Mouse (Mus musculus) intestine, embryonic 16.5 days (tissue): ENCODE data around the gene Tubb3. TPM values are rescaled to one million over a fixed set of nuclear protein-coding genes. Genes with fewer than 3 reads are reported as not detected.

Experiments
- ATAC-seq: fragments of 200-750 bp; cut with Nextera tagmentation; 2 replicates; pipeline ENCODE4 v1.8.0; 2017; ENCODE audit warnings: moderate TSS enrichment, moderate library complexity
- H3K27ac ChIP-seq: fragments of 300-500 bp; sonication (generic); 2 replicates; pipeline ENCODE4 v1.5.1; 2014; ENCODE audit warnings: mild to moderate bottlenecking, low read length
- H3K27me3 ChIP-seq: fragments of 300-500 bp; sonication (generic); replicated peaks from 2 replicates; pipeline ENCODE4 v1.6.1; 2014; ENCODE audit warnings: low read length, control low read depth, mixed read lengths; ENCODE audit not compliant: control insufficient read depth, insufficient read depth
- H3K36me3 ChIP-seq: fragments of 300-500 bp; sonication (generic); 2 replicates; pipeline ENCODE4 v1.6.1; 2014; ENCODE audit warnings: low read length, control low read depth; ENCODE audit not compliant: control insufficient read depth, insufficient read depth
- H3K4me1 ChIP-seq: fragments of 300-500 bp; sonication (generic); 2 replicates; pipeline ENCODE4 v1.6.1; 2014; ENCODE audit warnings: low read length, control low read depth, mixed read lengths; ENCODE audit not compliant: control insufficient read depth, insufficient read depth
- H3K4me2 ChIP-seq: fragments of 300-500 bp; sonication (generic); 2 replicates; pipeline ENCODE4 v1.6.1; 2014; ENCODE audit warnings: low read depth, low read length, control low read depth
- H3K4me3 ChIP-seq: fragments of 300-500 bp; sonication (generic); 2 replicates; pipeline ENCODE4 v1.5.1; 2014; ENCODE audit warnings: mild to moderate bottlenecking, low read length
- H3K9ac ChIP-seq: fragments of 300-500 bp; sonication (generic); 2 replicates; pipeline ENCODE4 v1.6.1; 2014; ENCODE audit warnings: low read depth, low read length
- H3K9me3 ChIP-seq: fragments of 300-500 bp; sonication (generic); 2 replicates; pipeline ENCODE4 v1.6.1; 2016; ENCODE audit warnings: low read length, control low read depth; ENCODE audit not compliant: control insufficient read depth
- WGBS: fragments of 180-500 bp; shearing (Covaris S2); extraction: QIAGEN DNeasy Blood & Tissue Kit; methylation state at CpG from one replicate; pipeline ENCODE4 v1.1.7; 2014; 5-methylcytosine and 5-hydroxymethylcytosine counted together
- polyA plus RNA-seq: library from polyadenylated mRNA; unstranded; fragments of >200 nt; fragmentation: Nextera tagmentation; extraction: Ambion mirVana; gene quantifications from 2 replicates; pipeline ENCODE4 v1.2.1, GENCODE M21; 2015

Gene Tubb3
- polyA plus RNA-seq, 1 experiment from 2014 or later, result 52.6 TPM

DNA sequence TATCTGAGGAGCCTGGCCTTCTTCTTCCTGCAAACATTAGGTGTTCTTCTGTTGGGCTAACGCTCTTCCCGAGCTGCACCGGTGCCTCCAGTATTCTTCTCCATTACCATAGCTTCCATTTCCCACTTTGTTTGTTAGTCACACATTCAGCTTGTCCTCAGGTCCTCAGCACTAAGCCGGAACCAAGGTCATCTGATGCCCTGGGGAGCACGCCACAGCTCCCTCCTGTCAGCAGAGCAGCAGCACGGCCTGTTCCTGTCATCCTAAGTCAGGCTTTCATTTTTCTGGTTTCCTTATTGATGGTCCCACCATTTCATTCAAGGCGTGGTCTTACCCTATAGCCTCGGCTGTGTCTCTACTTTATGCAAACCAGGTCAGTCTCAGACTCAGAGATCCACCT, 23.4 kb upstream of the Tubb3 start:
- no peak for ATAC-seq
- no peak overlapping the region for H3K9ac ChIP-seq
- H3K36me3 ChIP-seq, result peaks cover 41% of the 10 kb centered on the region
- no peaks in the 10 kb centered on the region for H3K4me1 ChIP-seq
- 90% methylated on average over 8 of the region's 8 CpGs for WGBS
- H3K4me2 ChIP-seq, result no peak overlapping the region
- H3K27ac ChIP-seq, result no peak overlapping the region
- H3K4me3 ChIP-seq, result no peak overlapping the region
- H3K27me3 ChIP-seq, result no peaks in the 10 kb centered on the region
- no peaks in the 10 kb centered on the region for H3K9me3 ChIP-seq

DNA sequence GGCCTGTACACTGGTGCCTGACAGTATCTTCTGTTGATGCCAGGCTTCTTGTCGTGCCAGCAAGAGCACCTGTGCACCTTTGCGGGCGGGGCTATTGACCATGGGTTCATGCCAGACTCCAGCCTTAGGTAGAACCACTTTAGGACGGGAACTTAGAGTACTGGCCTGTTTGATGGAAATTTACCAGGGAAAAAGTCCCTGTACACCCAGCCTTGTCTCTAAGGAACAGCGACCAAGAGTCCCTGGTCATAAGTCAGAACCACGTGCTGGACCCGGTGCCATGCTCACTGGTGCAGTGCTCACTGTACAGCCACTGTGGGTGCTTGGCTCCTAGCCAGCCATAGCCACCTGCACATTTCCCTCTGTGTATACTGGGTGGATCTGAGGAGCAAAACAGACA, 22.2 kb upstream of the Tubb3 start:
- WGBS, result 94% methylated on average over 7 of the region's 7 CpGs
- H3K9ac ChIP-seq, result no peak overlapping the region
- H3K4me3 ChIP-seq, result no peak overlapping the region
- no peak for ATAC-seq
- H3K36me3 ChIP-seq, result peaks cover 38% of the 10 kb centered on the region
- H3K27ac ChIP-seq, result no peak overlapping the region
- no peak overlapping the region for H3K4me2 ChIP-seq
- no peaks in the 10 kb centered on the region for H3K27me3 ChIP-seq
- no peaks in the 10 kb centered on the region for H3K9me3 ChIP-seq
- H3K4me1 ChIP-seq, result no peaks in the 10 kb centered on the region

- Histone ChIP-seq H3K9me3 (no peaks in the 10 kb centered on the region), H3K36me3 (peaks cover 23% of the 10 kb centered on the region), H3K27me3 (no peaks in the 10 kb centered on the region), H3K4me1 (no peaks in the 10 kb centered on the region), H3K4me3 (no peak overlapping the region), H3K9ac (no peak overlapping the region), H3K27ac (no peak overlapping the region), H3K4me2 (no peak overlapping the region)
- 93% methylated on average over 13 of the region's 13 CpGs for WGBS
- no peak for ATAC-seq
Observed at GRCm38 (mm10) chr8:123398308-123398707, 12.9 kb upstream of the Tubb3 start.

- WGBS, result 87% methylated on average over 9 of the region's 9 CpGs
- H3K36me3 ChIP-seq, result peaks cover 11% of the 10 kb centered on the region
Observed at GRCm38 (mm10) chr8:123401936-123402335, 9.3 kb upstream of the Tubb3 start.

GRCm38 (mm10) chr8:123402730-123403326, 8.4 kb upstream of the Tubb3 start:
- H3K9me3 ChIP-seq, result no peaks in the 10 kb centered on the region
- no peak for ATAC-seq
- H3K27ac ChIP-seq, result no peak overlapping the region
- 76% methylated on average over 9 of the region's 9 CpGs for WGBS
- no peak overlapping the region for H3K9ac ChIP-seq
- no peak overlapping the region for H3K4me2 ChIP-seq
- H3K27me3 ChIP-seq, result peaks cover 7% of the 10 kb centered on the region
- H3K4me3 ChIP-seq, result no peak overlapping the region
- H3K4me1 ChIP-seq, result no peaks in the 10 kb centered on the region
- peaks cover 9% of the 10 kb centered on the region for H3K36me3 ChIP-seq

More at GRCm38 (mm10) chr8:123401936-123402335, 9.3 kb upstream of the Tubb3 start:
- Histone ChIP-seq H3K4me3 (no peak overlapping the region), H3K4me1 (no peaks in the 10 kb centered on the region), H3K27me3 (peaks cover under 1% of the 10 kb centered on the region; the same call in 1 of the 2 replicates), H3K9ac (no peak overlapping the region), H3K9me3 (no peaks in the 10 kb centered on the region), H3K27ac (no peak overlapping the region), H3K4me2 (no peak overlapping the region)
- ATAC-seq, result no peak

DNA sequence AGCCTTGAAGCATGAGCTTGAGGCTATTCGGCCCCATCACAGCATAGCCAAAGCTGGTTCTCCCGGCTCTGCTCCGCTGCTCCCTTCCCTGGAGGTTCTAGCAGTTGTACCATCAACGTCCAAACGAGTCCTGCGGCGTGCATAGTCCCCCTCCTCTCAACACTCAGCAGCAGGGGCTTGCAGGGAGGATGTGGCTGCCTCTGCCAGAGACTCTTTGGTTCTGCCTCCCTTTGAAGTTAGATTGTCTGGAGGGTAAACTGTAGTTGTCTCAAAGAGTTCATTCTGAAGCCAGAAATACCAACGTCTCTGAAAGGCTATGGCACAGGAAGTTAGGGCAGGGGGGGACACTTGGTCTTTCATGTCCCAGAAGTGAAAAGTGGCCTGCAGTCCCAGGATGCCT, 6.7 kb upstream of the Tubb3 start:
- H3K4me2 ChIP-seq, result no peak overlapping the region
- H3K9ac ChIP-seq, result no peak overlapping the region
- peaks cover under 1% of the 10 kb centered on the region for H3K36me3 ChIP-seq
- WGBS, result 49% methylated on average over 8 of the region's 8 CpGs
- H3K4me1 ChIP-seq, result no peaks in the 10 kb centered on the region
- ATAC-seq, result no peak
- H3K27me3 ChIP-seq, result peaks cover 21% of the 10 kb centered on the region
- no peak overlapping the region for H3K4me3 ChIP-seq
- no peaks in the 10 kb centered on the region for H3K9me3 ChIP-seq
- H3K27ac ChIP-seq, result no peak overlapping the region

DNA sequence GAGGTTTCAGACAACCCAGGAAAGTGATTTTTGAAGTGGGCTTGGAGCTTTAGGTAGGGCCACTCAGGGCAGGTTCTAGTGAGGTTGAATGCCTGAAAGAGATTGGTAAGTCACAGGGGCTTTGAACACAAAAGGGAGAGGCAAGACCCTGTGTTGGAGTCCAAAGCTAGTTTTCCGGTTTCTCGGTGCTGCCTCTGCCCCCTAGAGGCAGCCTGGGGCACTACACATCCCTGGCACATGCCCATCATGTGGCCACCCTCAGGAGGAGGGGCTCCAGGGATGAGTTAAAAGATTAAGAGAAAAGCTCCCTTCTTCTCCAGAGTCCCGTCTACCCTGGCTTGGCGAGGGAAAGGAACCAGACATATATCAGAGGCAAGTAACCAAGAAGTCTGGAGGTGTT, 4.4 kb upstream of the Tubb3 start, which contains the start of gene Mc1r:
Gene Mc1r, plus strand, starts transcription at position 322 of the 400 bp plus-strand sequence.
- Histone ChIP-seq H3K4me2 (no peak within 1 kb of the TSS), H3K36me3 (no peaks in the 10 kb centered on the region), H3K9ac (no peak within 1 kb of the TSS), H3K9me3 (no peaks in the 10 kb centered on the region), H3K27ac (no peak within 1 kb of the TSS), H3K4me1 (peaks cover 9% of the 10 kb centered on the region), H3K4me3 (no peak within 1 kb of the TSS), H3K27me3 (peaks cover 44% of the 10 kb centered on the region)
- ATAC-seq, result no peak
- WGBS, result 12% methylated on average over 4 of the region's 4 CpGs

- 87% methylated on average over 13 of the region's 13 CpGs for WGBS
- Histone ChIP-seq H3K9ac (no peak overlapping the region), H3K27ac (no peak overlapping the region), H3K9me3 (no peaks in the 10 kb centered on the region), H3K36me3 (no peaks in the 10 kb centered on the region), H3K27me3 (peaks cover 52% of the 10 kb centered on the region), H3K4me1 (peaks cover 11% of the 10 kb centered on the region), H3K4me3 (no peak overlapping the region), H3K4me2 (no peak overlapping the region)
- ATAC-seq, result no peak
Observed at GRCm38 (mm10) chr8:123407612-123408011, 3.6 kb upstream of the Tubb3 start.

GRCm38 (mm10) chr8:123408586-123409544, 2.4 kb upstream of the Tubb3 start:
- Histone ChIP-seq H3K36me3 (no peaks in the 10 kb centered on the region), H3K9me3 (no peaks in the 10 kb centered on the region), H3K4me1 (peaks cover 11% of the 10 kb centered on the region), H3K4me2 (no peak overlapping the region), H3K27ac (no peak overlapping the region), H3K9ac (no peak overlapping the region), H3K4me3 (no peak overlapping the region), H3K27me3 (peaks cover 64% of the 10 kb centered on the region)
- 71% methylated on average over 9 of the region's 9 CpGs for WGBS
- no peak for ATAC-seq
